Mouse (Mus musculus) cerebellum, adult 8-10 months (tissue): ENCODE results near the gene Vmn1r85.
"Not testable (repeated sequence)": the region's sequence is repeated elsewhere in the genome, so short reads cannot be mapped to it uniquely, and the experiment has no call there.

Experiments used
- DNase-seq: peaks from one replicate; pipeline ENCODE4 v3.0.0; 2022

The Vmn1r85 gene

GRCm38 (mm10) chr7:13095073-13095472, at the start of gene Vmn1r85:
TSS of gene Vmn1r85 (minus strand) at chr7:13095173.
- no peak for DNase-seq

GRCm38 (mm10) chr7:13140057-13140456, 45.1 kb upstream of the Vmn1r85 start, which contains the start of gene Vmn1r87:
TSS of gene Vmn1r87 (minus strand) at chr7:13140157.
- no peak for DNase-seq

- DNase-seq, result no peak
Measured at GRCm38 (mm10) chr7:13137340-13137739, 42.4 kb upstream of the Vmn1r85 start.

- no peak for DNase-seq
Measured at GRCm38 (mm10) chr7:13131856-13132255, 36.9 kb upstream of the Vmn1r85 start.

GRCm38 (mm10) chr7:13123554-13124153, 28.7 kb upstream of the Vmn1r85 start:
- DNase-seq, result peak; percentile 3

DNA sequence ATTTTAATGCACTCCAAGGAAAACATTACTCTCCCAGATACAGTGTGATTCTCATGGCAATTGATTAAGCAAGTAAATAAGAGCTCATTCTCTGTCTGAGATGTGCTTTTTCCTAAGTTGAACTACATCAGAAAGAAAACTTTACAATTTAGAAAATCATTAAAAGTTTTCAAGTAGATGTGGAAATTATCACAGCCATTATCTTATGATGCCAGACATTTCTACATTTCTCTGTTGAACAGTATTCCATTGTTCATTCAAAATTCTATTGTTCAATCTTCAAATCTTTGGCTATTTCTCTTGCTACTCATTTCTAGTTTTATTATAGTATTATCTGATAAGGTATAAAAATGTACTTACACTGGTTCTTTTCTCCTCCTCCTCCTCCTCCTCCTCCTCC, 24.8 kb upstream of the Vmn1r85 start, which contains the start of gene Vmn1r86:
Gene Vmn1r86 (minus strand): TSS at position 101 of the 400 bp plus-strand sequence.
- DNase-seq, result no peak

DNA sequence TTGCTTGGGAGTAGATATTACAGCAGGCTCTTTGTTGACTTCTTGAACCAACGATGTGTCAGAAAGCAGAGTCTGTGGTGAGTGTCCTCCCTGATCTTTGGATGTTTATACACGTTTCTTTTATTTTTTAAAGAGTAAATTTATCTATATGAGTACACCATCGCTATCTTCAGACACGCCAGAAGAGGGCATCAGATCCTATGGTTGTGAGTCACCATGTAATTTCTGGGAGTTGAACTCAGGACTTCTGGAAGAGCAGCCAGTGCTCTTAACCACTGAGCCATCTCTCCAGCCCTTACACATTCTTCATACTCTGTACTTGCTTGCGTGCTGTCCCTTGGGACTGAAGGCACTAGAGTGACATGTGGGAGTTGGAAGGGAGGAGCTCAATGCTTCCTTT, 22.7 kb downstream of the Vmn1r85 start:
- DNase-seq, result no peak

DNA sequence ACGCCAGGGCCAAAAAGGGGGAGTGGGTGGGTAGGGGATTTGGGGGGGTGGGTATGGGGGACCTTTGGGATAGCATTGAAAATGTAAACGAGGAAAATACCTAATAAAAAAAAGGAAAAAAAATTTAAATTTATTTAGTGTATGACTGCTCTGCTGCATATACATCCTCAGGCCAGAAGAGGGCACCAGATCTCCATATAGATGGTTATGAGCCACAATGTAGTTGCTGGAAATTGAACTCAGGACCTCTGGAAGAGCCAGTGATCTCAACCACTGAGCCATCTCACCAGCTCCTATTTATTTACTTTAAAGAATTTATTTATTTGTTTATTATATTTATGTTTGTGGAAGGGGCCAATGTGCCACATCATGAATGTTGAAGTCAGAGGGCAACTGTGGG, 31.6 kb downstream of the Vmn1r85 start:
- not testable (repeated sequence) for DNase-seq

DNA sequence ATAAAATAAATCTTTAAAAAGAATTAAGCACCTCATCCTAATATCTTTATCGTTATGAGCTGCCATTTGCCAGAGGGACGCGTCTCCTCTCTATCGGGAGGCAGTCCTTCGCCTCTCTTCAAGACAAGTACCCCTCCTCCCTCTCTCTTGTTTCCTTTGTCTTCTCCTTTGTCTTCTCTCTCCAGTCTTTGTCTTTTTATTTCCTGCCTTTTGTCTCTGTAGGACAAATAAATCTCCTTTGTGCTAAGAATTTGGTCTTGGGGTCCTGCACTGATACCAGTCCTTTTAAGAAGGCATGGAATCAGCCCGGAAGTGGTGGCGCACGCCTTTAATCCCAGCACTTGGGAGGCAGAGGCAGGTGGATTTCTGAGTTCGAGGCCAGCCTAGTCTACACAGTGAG, 35.4 kb downstream of the Vmn1r85 start:
- DNase-seq, result no peak

- peak; percentile 11 for DNase-seq
Measured at GRCm38 (mm10) chr7:13056913-13057700, 37.9 kb downstream of the Vmn1r85 start.

- peak; percentile 96 for DNase-seq
Measured at GRCm38 (mm10) chr7:13054287-13055010, 40.5 kb downstream of the Vmn1r85 start, which contains the start of gene Mzf1. TSS of gene Mzf1 (minus strand) at chr7:13054764.

- DNase-seq, result no peak
Measured at GRCm38 (mm10) chr7:13053961-13054286, 41.0 kb downstream of the Vmn1r85 start.

GRCm38 (mm10) chr7:13053501-13053900, 41.5 kb downstream of the Vmn1r85 start:
- DNase-seq, result peak; percentile 28

DNA sequence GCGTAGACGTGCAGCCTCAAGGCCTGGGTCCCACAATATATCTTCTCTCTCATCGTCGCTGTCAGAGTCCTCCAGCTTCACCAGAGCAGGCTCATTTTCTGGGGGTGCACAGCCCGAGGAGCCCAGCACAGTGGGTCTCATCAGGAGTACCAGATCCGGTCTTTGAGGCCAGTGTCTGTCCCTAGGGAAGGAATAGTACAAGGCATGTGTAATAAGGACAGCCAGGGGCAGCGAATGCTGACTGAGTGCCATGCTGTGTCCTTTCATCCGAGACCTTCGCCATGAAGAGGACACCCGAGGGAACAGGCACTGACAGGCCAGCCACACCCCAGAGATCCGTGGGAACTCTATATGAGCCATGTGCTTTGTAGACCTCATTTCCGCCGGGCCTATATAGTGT, 42.0 kb downstream of the Vmn1r85 start:
- peak; percentile 34 for DNase-seq

DNA sequence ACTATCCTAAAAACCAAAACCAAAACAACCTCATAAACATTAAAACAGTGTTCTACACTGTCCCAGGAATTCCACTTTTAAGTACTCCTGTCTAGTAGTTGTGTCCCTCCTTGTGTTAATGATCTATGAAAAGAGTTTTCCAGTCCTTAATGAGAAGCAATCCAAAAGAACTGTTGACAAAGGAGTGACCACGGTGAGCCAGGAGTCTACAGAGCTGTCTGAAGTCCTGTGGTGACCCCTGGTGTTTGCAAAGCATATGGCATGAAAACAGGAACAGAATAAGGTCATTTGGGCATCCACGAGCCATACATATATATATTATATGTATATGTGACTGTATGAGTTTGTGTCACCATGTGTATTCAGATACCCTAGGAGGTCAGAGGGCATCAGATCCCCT, 48.9 kb downstream of the Vmn1r85 start:
- DNase-seq, result peak; percentile 59

- DNase-seq, result no peak
Measured at GRCm38 (mm10) chr7:13044254-13044625, 50.7 kb downstream of the Vmn1r85 start.

- DNase-seq, result peak; percentile 81
Measured at GRCm38 (mm10) chr7:13043445-13044253, 51.3 kb downstream of the Vmn1r85 start.

GRCm38 (mm10) chr7:13043120-13043444, 51.9 kb downstream of the Vmn1r85 start:
- no peak for DNase-seq

DNA sequence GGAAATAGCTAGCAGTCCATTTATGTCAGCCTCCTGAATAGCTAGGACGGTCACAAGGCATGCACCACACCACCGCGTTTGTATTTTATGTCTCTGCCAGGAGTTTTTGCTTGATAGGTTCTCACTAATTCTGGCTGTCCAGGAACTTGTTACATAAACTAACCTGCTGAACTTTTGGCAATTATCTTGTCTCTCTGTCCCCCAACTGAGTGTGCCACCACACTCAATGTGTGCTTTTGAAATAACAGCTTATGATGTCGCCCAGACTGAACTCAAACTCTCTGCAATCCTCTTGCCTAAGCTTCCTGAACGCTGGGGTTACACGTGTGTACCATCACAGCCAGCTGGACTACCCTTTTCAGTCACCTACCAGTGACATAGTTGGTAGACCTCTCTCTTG, 52.5 kb downstream of the Vmn1r85 start:
- DNase-seq, result no peak

GRCm38 (mm10) chr7:13041256-13041655, 53.7 kb downstream of the Vmn1r85 start:
- peak; percentile 18 for DNase-seq

- DNase-seq, result no peak
Measured at GRCm38 (mm10) chr7:13039181-13039580, 55.8 kb downstream of the Vmn1r85 start.

DNA sequence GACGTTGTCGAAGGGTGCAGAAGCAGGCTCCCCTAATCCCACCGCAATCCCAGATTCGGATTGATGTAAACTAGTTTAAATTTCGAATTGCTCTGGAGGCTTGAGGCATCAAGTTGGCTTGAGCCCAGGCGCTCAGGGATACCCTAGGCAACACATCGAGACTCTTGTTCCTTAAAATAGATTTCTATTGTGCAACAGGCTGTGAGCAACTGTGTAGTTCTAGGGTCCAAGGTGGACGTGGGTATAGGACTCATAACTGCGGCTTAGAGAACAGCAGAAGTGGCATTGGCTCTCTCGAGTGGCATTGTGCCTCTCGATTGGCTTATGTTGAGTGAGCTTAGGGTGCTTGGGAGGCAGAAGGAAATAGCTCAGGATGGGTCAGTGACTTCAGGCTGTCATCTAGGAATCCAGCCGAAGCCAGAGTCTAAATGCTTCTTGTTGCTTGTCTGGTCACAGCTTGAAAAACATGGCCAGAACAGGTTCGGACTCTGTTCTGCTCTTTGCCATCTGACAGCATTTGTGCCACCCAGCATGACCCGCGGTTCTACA, 56.3 kb downstream of the Vmn1r85 start:
- DNase-seq, result no peak
